Mouse (Mus musculus) cerebellum, postnatal 4 days (tissue): Measurements from ENCODE around the gene Olfr605.
"Not testable (repeated sequence)": the region's sequence is repeated elsewhere in the genome, so short reads cannot be mapped to it uniquely, and the experiment has no call there.

Source experiments
- DNase-seq, 2 experiments: peaks; one replicate each; pipeline ENCODE4 v3.0.0; 2022; ENCODE audit warnings: low spot score in 2 of 2, mixed read lengths in 1 of 2

The Olfr605 gene

GRCm38 (mm10) chr7:103445339-103445738 is at the start of gene Olfr605:
Gene Olfr605 (minus strand): TSS chr7:103445439.
- DNase-seq, result no peak

GRCm38 (mm10) chr7:103477106-103477505 is 31.9 kb upstream of the Olfr605 start:
- DNase-seq, result not testable (repeated sequence)

DNA sequence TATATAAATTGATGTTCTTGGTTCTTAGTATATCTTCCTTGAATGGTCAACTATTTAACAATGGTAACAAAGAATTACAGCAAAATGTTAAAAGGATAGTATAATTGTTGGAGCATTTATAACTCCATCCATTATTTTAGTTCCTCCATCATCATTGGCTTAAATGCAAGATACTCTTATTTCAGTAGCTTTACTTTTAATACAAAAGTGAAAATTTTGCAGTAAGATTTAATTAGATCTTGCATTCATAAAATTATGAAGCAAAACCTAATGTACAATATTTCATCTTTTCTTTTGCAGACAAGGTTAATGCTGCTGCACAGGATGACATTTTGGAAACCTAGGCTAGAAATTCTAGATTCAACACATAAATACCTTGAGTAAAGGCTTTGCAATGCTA is 24.3 kb upstream of the Olfr605 start, which contains the start of gene Olfr608:
Gene Olfr608, plus strand, starts transcription at position 301 of the 400 bp plus-strand sequence.
- no peak for DNase-seq

- no peak for DNase-seq
Observed at GRCm38 (mm10) chr7:103460590-103460989, 15.4 kb upstream of the Olfr605 start.

DNA sequence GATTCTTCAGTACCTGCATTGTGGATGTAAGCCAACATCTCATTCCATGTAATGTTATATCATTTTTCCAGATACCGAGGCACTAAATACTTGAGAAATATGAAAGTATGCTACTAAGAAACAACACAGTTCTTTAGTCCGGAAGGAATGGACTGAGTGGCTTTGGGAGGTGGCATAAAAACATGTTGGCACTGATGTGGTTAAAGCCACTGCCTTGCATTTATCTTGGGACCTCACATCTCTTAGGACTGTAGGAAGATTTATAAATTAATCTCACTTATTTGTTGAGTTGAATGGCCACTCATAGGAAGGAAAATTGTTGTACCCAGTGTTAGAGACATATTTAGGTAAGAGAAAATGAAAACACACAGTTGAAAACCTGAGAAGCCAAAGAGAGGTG is 3.5 kb upstream of the Olfr605 start, which contains the start of gene Olfr606:
Gene Olfr606, plus strand, starts transcription at position 301 of the 400 bp plus-strand sequence.
- DNase-seq, result no peak

DNA sequence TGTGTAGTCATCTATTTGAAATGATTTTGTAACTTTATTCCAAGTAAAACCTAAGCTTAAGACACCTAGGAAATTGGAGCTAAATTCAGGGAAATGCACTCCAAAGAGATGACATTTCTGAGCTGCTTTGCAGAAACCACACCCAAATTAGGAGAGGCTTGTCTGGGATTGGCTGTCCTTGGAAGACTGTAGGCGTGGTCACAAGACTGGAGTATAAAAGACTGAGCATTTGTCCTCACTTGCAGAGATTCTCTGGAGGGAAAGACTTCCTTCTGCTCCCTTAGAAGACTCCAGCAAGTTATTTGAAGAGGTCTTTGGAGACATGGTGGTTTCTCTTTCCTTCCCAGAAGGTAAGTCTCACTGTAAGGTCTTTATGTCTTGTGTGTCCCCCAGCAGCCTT is 30.5 kb downstream of the Olfr605 start, which contains the start of gene Usp17lc:
Gene Usp17lc, plus strand, starts transcription at position 301 of the 400 bp plus-strand sequence.
- not testable (repeated sequence) for DNase-seq

- DNase-seq, result not testable (repeated sequence)
Observed at GRCm38 (mm10) chr7:103406521-103407055, 38.7 kb downstream of the Olfr605 start.

- DNase-seq, result no peak
Observed at GRCm38 (mm10) chr7:103398981-103399380, 46.3 kb downstream of the Olfr605 start.

- no peak for DNase-seq
Observed at GRCm38 (mm10) chr7:103397758-103398157, 47.5 kb downstream of the Olfr605 start.
